Mouse (Mus musculus) embryonic fibroblast, embryonic 13.5 days (primary cell): ENCODE data around the gene Fhl2. TPM values are rescaled to one million over a fixed set of nuclear protein-coding genes. Genes with fewer than 3 reads are reported as not detected.

Source experiments
- H3K27ac ChIP-seq: 2 replicates; pipeline ENCODE4 v1.5.1; 2012; ENCODE audit warnings: low read length, control low read depth, inconsistent platforms; ENCODE audit not compliant: insufficient read depth
- H3K4me1 ChIP-seq: 2 replicates; pipeline ENCODE4 v1.6.1; 2011; ENCODE audit warnings: low read length; ENCODE audit not compliant: control insufficient read depth, insufficient read depth
- H3K4me3 ChIP-seq: 2 replicates; pipeline ENCODE4 v1.5.1; 2011; ENCODE audit warnings: mild to moderate bottlenecking, control low read depth, low read length; ENCODE audit not compliant: insufficient read depth
- CTCF ChIP-seq: IDR thresholded peaks from 2 replicates; pipeline ENCODE4 v1.5.1; 2011; ENCODE audit warnings: mild to moderate bottlenecking, control low read depth, low read length, moderate library complexity, borderline replicate concordance; ENCODE audit not compliant: insufficient read depth
- POLR2A ChIP-seq: IDR thresholded peaks from 2 replicates; pipeline ENCODE4 v1.6.1; 2011; ENCODE audit warnings: low read depth, mild to moderate bottlenecking, control low read depth, low read length, moderate library complexity
- polyA plus RNA-seq: library from polyadenylated mRNA; stranded (reverse); fragments of >200 nt; gene quantifications from 2 replicates; pipeline ENCODE4 v1.2.4, GENCODE M21; 2011; ENCODE audit warnings: low read depth; ENCODE audit not compliant: missing spikeins, insufficient read length

The Fhl2 gene
- polyA plus RNA-seq, 1 experiment: 92.1 TPM

DNA sequence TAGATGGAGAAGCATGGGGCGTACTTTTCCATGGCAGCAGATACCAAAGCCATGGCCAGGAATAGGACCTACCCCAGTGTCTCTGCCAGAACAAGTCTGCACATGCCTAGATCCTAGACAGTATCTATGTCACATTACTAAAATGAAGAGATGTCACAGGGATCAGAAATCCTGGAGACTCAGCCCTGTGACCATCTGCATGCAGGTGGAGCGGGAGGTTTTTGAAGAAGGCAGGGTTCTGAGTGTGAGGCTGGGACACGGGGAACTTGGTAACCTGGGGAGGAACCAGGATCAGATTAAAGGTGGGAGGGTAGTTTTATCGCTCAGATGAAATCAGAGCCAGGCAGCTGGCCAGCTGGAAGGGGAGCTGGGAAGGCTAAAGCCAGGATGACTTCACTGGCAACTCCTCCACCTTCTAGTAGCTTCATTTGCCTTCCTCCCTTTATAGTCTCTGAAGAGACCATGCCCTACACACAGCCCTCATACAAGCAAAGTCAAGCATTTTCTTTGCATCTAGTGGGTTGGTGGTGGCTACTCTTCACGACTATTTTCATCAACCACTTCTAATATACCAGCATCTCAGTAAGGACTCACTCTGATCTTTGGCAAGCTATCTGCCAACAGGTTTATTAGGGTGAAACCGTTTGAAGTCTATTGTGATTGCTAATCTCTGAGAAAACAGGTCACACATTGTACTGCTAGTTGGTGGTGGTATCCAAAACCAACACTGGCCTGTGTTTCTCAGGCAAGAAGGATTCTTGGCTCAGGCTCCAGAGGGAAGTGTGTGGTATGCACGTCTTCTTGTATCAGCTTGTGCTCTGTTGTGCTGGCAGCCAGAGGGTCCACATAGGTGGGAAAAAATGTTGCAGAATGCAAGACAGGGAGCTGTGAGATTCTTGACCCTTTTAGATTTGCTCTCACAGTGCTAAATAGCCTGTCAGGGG is 23.2 kb downstream of the Fhl2 start:
- Histone ChIP-seq H3K27ac (peak overlapping the region; percentile 18), H3K4me3 (no peak overlapping the region), H3K4me1 (peaks cover 25% of the 10 kb centered on the region)
- TF ChIP-seq CTCF (no peak), POLR2A (no peak)

DNA sequence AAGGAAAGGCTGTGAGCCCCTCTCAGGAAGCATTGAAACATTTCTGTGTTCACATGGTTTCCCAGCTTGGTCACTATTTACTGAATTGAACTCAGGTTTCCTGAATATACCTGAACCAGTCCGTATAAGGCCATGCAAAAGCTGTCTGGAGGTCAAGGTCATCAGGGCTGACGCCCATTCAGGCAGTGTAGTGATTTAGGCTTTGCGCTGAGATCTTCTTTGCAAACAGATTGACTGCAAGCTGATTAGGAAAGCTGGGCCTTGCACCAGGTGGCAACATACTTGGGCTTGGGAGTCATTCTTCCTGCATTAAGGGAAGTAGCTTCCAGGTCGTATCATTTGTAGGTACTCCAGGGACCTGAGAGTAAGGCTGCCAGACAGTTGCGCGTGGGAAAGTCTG is 25.0 kb downstream of the Fhl2 start:
- no peak overlapping the region for H3K4me3 ChIP-seq
- TF ChIP-seq CTCF (no peak), POLR2A (no peak)
- peaks cover 28% of the 10 kb centered on the region for H3K4me1 ChIP-seq
- 0 out of 2 replicates have a peak overlapping the region, but pooled peaks have one; percentile 82 for H3K27ac ChIP-seq

DNA sequence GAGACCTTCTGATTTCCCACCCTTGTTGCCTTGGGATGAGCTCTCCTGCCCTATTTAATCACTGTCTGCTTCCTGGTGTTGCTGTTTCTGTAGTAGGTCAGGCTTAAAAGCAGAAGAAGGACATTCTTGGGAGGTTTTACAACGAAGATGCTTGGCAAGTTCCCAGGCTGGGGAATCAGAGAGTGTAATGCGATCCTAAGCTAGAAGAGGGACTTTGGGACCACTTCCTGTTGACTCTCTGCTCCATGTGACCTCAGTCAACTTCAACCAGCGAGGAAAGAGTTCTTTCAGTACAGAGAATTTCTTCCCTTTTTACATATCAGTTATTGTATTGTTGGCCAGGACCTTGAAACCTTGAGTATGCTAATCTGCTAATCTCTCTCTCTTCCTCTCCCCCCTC is 25.7 kb downstream of the Fhl2 start:
- Histone ChIP-seq H3K4me3 (no peak overlapping the region), H3K4me1 (peaks cover 28% of the 10 kb centered on the region), H3K27ac (peak overlapping the region; percentile 82)
- TF ChIP-seq POLR2A (no peak), CTCF (no peak)

DNA sequence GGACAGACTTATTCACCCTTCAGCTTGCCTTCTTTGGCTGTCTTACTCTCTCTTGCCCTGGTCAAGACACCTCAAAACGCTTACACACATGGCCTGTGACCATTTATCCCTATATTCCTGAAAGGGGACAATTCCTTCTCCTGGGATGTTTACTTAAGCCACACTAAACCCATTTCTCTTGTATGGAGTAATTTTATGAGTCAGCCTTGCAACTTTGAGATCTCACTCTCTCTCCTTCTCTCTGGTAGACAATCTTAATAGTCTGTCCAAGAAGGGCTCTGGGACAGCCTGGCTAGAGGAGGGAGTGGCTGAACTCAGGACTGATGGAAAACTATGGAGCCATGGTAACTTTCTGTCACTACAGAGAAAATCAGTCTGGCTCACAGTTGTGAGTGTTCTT is 27.1 kb downstream of the Fhl2 start:
- peaks cover 28% of the 10 kb centered on the region for H3K4me1 ChIP-seq
- no peak for TF ChIP-seq POLR2A
- TF ChIP-seq CTCF: no peak
- peak overlapping the region; percentile 96 for H3K27ac ChIP-seq
- H3K4me3 ChIP-seq: no peak overlapping the region

- Histone ChIP-seq H3K4me3 (no peak overlapping the region), H3K4me1 (peaks cover 28% of the 10 kb centered on the region), H3K27ac (peak overlapping the region; percentile 96)
- no peak for TF ChIP-seq CTCF
- no peak for TF ChIP-seq POLR2A
These were observed 27.6 kb downstream of the Fhl2 start for GRCm38 (mm10) chr1:43169227-43169626.

DNA sequence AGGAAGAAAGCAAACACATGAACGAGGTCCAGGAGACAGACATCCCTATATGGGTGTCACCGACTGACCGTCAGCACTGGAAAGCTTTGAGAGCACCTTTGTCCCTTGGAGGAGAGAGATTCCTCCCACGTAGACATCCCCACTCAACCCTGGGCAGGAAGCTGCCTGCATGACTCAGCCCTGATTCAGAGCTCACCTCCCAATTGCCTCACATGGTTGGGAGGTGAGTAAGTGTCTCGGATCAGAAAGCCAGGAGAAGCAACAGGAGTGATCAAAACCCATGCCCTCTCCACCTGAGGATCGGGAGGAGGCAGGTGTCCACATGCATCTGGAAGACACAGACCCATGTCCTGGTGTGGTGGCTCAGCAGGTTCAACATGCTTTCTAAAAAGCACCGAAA is 28.2 kb downstream of the Fhl2 start:
- TF ChIP-seq POLR2A (no peak), CTCF (no peak)
- Histone ChIP-seq H3K27ac (peak overlapping the region; percentile 96), H3K4me3 (no peak overlapping the region), H3K4me1 (peaks cover 23% of the 10 kb centered on the region)

DNA sequence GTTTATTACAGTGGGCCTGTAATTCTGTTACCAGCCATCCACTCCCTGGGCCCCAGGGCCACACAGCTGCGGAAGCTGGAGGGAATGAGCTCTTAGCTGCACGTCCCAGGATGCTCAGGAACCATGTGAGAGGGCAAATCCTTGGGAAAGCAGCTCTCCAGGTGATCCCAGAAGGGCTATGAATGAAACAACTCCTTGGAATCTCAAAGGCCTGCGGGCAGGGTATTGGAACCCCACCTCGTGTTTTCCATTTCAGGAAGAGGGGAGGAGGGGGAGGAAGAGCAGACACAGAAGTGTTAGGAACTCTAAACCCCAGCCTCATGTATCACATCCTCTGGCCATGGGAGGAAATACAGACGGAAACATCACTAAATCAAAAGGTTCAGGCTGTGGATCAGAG is 28.8 kb downstream of the Fhl2 start:
- Histone ChIP-seq H3K4me1 (peaks cover 19% of the 10 kb centered on the region), H3K27ac (peak overlapping the region; percentile 96), H3K4me3 (no peak overlapping the region)
- TF ChIP-seq CTCF (no peak), POLR2A (no peak)

DNA sequence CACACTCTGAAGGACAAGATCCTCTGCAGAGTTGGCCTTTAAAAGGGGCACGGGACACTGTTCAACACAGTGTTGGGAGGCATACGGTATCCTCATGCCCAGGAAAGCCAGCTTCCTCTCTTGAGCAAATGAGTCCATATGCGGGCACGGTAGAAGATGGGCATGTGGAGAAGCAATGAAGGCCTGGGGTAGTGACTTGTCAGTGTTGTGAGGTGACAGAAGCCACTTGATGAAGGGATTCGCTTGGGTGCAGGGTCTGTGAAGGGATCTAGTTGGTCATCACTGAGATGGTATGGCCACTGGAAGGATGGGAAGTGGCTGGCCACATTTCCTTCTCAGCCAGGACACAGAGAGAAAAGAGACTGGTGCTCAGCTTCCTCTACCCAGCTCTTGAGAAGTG is 32.2 kb downstream of the Fhl2 start:
- TF ChIP-seq CTCF (no peak), POLR2A (no peak)
- H3K4me1 ChIP-seq: peaks cover 13% of the 10 kb centered on the region
- H3K27ac ChIP-seq: no peak overlapping the region
- H3K4me3 ChIP-seq: no peak overlapping the region

GRCm38 (mm10) chr1:43163467-43164418 is 33.0 kb downstream of the Fhl2 start:
- H3K4me1 ChIP-seq: peaks cover 11% of the 10 kb centered on the region
- peak; percentile 70 for TF ChIP-seq POLR2A
- TF ChIP-seq CTCF: no peak
- peak overlapping the region; percentile 76 for H3K4me3 ChIP-seq
- peak overlapping the region; percentile 90 for H3K27ac ChIP-seq

GRCm38 (mm10) chr1:43163084-43163466 is 33.7 kb downstream of the Fhl2 start:
- Histone ChIP-seq H3K27ac (peak overlapping the region; percentile 90), H3K4me3 (peak overlapping the region; percentile 76), H3K4me1 (peaks cover 4% of the 10 kb centered on the region; the same call in 1 of the 2 replicates)
- TF ChIP-seq CTCF: no peak
- peak; percentile 39 for TF ChIP-seq POLR2A
